Mouse (Mus musculus): ENCODE measurements around the gene Cdk4.
A peak's percentile ranks its signal among the peaks of the same experiment; 100 is the strongest.

Gene Cdk4

DNA sequence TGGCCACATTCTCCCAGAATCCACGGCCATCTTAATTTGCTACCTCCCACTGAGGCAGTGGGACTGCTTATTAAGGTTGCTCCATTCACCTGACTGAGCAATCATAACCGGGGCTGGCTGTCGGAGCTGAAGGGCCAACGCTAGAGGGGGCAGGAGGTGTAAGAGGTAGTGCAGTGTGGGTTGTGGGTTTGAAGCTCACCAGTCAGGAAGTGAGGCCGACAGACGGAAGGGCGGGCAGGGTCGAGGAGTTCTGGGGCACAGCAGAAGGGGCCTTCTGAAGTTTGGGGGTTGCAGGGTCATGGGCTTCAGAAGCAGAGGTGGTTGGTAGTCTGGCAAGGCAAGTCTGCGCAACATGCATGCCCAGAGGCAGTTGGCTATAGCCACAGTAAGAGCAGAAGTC is 11.7 kb downstream of the Cdk4 start, which contains the start of gene Agap2:
TSS of gene Agap2 (plus strand) at position 205 of the 400 bp plus-strand sequence.
- DNase-seq (ENCODE audit: low read depth, low spot score) = peak; percentile 52

GRCm38 (mm10) chr10:127075651-127076050 is 12.3 kb downstream of the Cdk4 start:
- DNase-seq (ENCODE audit: low read depth, low spot score) = no peak

GRCm38 (mm10) chr10:127076082-127076481 is 12.7 kb downstream of the Cdk4 start:
- no peak for DNase-seq (ENCODE audit: low read depth, low spot score)

GRCm38 (mm10) chr10:127077515-127077914 is 14.2 kb downstream of the Cdk4 start:
- DNase-seq (ENCODE audit: low read depth, low spot score) = no peak

GRCm38 (mm10) chr10:127078001-127078676 is 14.8 kb downstream of the Cdk4 start:
- peak; percentile 48 for DNase-seq (ENCODE audit: low read depth, low spot score)

- DNase-seq (ENCODE audit: low read depth, low spot score) = peak; percentile 56
Observed at GRCm38 (mm10) chr10:127078677-127079575, 15.6 kb downstream of the Cdk4 start.

DNA sequence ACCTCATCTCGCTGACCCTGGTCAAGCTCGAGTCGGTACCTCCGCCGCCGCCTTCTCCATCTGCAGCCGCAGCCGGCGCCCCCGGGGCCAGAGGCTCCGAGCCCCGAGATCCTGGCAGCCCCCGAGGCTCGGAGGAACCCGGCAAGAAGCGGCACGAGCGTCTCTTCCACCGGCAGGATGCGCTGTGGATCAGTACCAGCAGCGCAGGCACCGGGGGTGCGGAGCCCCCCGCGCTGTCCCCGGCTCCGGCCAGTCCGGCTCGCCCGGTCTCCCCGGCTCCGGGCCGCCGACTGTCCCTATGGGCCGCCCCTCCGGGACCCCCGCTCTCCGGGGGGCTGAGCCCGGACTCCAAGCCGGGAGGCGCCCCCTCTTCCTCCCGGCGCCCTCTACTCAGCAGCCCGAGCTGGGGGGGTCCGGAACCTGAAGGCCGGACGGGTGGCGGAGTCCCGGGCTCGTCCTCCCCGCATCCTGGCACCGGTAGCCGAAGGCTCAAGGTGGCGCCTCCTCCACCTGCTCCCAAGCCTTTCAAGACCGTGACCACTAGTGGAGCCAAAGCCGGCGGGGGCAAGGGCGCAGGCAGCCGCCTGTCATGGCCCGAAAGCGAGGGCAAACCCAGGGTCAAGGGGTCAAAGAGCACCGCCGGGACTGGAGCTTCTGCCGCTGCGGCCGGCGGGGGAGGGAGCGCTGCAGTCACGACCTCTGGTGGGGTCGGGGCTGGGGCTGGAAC is 16.5 kb downstream of the Cdk4 start:
- DNase-seq (ENCODE audit: low read depth, low spot score) = no peak

- DNase-seq (ENCODE audit: low read depth, low spot score) = no peak
Observed at GRCm38 (mm10) chr10:127080901-127081780, 17.8 kb downstream of the Cdk4 start.

- no peak for DNase-seq (ENCODE audit: low read depth, low spot score)
Observed at GRCm38 (mm10) chr10:127081996-127082620, 18.8 kb downstream of the Cdk4 start.

GRCm38 (mm10) chr10:127083292-127083914 is 20.1 kb downstream of the Cdk4 start:
- DNase-seq (ENCODE audit: low read depth, low spot score) = no peak

DNA sequence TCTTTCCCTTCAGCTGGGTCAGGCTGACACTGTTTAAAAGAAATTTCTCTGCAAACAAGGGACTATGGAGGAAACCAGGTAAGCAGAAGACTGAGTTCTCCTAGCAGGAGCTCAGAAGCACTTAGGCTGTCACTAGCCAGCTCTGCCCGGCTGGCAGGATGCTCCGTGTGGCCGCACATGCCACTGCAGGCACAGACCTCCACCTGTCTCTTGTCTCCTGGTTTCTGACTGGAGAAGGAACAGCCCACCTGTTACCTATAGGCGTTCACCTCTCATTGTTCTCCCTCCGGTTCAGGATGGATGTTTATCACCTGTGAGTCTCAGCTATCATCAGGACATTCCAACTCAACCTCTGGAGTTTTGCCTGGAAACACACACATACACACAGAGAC is 20.6 kb downstream of the Cdk4 start:
- DNase-seq (ENCODE audit: low read depth, low spot score) = no peak

GRCm38 (mm10) chr10:127085052-127085451 is 21.7 kb downstream of the Cdk4 start:
- no peak for DNase-seq (ENCODE audit: low read depth, low spot score)

DNA sequence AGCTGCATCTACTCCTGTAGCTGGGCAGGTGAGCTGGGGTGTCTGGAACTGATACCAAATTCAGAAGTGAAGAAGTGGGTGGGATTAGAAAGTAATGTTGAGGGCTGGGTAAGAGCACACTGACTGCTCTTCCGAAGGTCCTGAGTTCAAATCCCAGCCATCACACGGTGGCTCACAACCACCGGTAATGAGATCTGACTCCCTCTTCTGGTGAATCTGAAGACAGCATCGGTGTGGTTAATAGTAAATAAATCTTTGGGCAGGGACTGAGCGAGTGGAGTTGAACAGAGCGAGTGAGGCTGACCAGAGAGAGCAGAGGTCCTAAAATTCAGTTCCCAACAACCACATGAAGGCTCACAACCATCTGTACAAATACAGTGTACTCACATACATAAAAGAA is 22.3 kb downstream of the Cdk4 start:
- DNase-seq (ENCODE audit: low read depth, low spot score) = no peak

DNA sequence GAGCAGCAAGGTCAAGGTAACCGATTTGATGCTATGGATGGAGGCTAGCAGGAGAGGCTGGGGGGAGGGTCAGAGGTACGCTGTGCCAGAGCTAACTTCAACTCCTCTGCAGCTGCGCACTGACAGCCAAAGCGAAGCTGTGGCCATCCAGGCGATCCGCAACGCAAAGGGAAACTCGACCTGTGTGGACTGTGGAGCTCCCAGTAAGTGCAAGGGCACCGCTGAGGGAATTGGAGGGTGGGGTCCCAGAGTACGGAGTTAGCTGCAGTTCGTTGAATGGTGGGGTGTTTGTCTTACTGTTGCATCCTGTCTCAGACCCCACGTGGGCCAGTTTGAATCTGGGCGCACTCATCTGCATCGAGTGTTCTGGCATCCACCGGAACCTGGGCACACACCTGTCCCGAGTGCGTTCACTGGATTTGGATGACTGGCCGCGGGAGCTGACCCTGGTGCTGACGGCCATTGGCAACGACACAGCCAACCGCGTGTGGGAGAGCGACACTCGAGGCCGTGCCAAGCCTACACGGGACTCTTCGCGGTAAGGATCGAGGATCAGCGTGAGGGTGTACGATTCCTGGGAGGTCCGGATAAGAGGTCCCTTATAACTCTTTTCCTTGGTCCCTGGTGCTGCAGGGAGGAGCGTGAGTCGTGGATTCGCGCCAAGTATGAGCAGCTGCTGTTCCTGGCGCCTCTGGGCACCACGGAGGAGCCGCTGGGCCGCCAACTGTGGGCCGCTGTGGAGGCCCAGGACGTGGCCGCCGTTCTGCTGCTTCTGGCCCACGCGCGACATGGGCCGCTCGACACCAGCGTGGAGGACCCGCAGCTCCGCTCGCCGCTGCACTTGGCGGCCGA is 27.5 kb downstream of the Cdk4 start:
- no peak for DNase-seq (ENCODE audit: low read depth, low spot score)

DNA sequence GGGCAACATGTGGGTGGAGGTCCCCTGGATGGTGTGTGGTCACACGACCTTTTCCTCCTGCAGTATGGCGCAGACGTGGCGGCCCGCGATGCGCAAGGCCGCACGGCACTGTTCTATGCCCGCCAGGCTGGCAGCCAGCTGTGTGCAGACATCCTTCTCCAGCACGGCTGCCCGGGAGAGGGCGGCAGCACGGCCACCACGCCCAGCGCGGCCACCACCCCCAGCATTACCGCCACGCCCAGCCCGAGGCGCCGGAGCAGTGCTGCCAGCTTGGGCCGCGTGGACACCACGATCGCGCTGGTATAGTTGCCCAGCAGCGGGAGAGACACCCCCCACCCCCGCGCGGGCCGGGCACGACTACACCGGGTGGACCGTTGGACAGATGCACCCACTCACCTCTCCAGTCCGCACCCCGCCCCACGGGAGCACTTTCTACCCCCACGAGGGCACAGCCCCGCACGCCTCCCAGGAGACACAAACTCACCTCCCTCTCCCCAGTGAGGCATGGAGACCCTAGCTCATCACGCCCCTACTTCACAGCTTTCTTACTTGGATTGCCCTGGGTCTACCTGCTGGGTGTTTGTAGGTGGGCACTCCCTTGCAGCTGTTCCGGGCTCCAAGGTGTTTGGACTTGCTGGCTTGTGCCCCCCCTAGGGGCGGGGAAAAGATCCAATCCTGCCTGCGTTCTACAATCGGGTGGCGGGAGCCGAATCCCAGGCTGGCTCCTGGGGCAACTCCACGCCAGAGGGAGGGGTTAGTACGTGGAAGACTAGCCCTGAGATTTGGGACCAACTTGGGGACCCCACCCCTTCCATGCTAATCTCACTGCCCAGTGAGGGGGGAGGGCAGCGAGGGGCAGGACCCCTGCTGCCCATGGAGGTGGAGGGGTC is 28.4 kb downstream of the Cdk4 start:
- DNase-seq (ENCODE audit: low read depth, low spot score) = no peak

- no peak for DNase-seq (ENCODE audit: low read depth, low spot score)
Observed at GRCm38 (mm10) chr10:127092742-127093141, 29.4 kb downstream of the Cdk4 start.

DNA sequence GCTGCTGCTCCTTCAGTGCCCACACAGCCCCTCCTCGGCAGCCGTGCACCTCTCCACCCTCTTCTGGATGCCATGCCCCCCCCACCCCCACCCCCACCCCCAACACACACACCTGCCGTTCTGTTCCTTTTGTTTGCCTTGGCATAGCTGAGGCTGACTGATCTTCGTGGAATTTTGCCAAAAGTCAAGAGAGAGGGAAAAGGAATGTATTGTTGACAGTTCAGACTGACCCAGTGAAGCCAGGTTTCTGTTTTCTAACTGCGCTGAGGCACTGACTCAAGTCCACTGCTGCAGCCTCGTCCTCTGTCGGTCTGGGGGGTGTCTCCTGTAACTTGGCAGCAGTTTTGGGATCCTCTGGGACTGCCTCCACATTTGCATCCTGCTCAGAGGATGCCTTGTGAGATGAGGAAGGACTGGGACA is 31.1 kb downstream of the Cdk4 start:
- DNase-seq (ENCODE audit: low read depth, low spot score) = no peak

DNA sequence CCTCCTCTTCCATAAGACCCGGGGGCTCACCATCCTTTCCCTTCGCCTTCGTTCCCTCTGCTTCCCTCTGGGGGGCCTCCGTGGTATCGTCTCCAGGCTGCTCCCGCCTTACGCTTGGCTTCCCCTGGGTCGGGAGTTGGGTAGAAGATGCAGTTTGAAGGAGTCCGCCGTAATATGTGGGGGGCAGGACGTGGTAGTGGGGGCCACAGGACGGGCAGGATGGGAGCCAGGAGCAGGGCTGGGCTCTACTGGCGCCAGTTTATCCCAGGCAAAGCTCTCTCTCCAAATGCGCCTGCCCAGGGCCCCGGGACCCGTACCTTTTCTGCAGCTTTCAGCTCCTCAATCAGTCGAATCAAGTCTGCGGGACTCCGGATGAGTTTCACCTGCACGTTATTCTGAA is 35.2 kb downstream of the Cdk4 start:
- DNase-seq (ENCODE audit: low read depth, low spot score) = no peak
